Mouse (Mus musculus): ENCODE measurements around the gene Ms4a1.

DNA sequence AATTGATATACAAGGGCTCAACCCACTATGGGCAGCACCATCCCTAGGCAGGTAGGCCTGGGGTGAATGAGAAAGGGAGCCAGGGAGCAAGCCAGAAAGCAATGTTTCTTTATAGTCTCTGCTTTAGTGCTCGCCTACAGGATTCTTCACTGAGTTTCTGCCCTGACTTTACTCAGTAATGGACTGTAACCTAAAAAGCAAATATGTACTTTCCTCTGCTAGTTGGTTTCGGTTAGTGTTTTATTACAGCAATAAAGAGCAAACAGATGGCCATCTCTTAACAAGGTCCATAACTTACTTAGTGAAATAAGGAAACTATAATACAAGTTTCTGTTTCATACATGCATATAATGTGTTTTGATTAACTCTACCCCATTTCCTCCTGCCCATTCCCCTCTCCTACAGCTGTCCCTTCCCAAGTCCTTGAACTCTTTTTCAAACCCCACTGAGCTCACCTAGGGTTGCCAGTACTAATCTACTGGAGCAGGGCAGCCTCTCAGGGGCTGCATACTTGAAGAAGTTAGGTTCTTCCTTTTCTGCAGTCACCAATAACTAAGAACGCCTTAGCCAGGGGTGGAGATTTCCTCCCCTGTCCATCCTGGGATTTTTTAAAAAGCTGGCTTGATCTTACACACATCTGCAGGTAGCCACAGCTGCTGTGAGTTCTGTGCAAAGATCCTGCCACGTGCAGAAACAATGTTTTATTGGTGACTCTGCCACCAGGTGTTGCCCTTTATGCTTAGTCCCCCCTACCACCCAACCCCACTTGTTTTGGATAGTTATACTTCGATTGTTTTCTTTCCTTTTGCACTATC is 30.9 kb downstream of the Ms4a1 start:
- no peak for TF ChIP-seq CTCF (IDR thresholded peaks at IDR 0.05)
- TF ChIP-seq POLR2A (IDR thresholded peaks at IDR 0.05; ENCODE audit: insufficient read depth, low read depth, low read length) = no peak
